In the genomic region with DNA sequence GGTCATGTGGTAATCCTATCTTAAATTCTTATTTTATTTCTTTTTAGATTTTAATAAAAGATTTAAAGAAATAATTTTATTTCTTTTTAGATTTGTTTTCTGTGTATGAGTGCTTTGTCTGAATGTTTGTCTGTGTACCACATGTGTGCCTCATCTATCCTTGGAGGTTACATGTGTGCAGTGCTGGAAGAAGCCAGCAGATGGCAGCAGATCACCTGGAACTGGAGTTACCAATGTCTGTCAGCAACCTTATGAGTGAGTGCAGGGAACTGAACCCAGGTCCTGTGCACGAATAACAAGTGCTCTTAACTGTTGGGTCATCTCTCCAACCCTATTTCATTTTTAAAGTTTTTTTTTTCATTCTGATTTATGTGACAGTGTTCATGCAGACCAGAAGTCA, we compare ENCODE assay signal across 10 mouse cellular contexts. TPM values are rescaled to one million over a fixed set of nuclear protein-coding genes. Genes with fewer than 3 reads are reported as not detected.
DNase-seq lines count a peak whose midpoint lies in the region; ATAC-seq and TF ChIP-seq lines count a peak whose summit lies in the region.
"Had no signal": no experiment of that assay in that cellular context is flagged by ENCODE, and none has a peak within 500 bp of the region (broad histone marks: within the 10 kb centered on the region; RNA-seq: fewer than 3 reads in every experiment).

No protein-coding gene starts in this region.

- intact Hi-C loops in heart, postnatal 36 days (cut with DNase I): loop anchor here (2.0 to 5.0 kb wide), 2 partner anchors 46 to 75 kb away; no protein-coding TSS in a partner anchor

- peaks cover 17% of the 10 kb centered on the region for H3K4me1 ChIP-seq in kidney, embryonic 15.5 days
- no peaks in the 10 kb centered on the region for H3K4me1 ChIP-seq in G1E (ENCODE audit: insufficient read depth, low read depth, low read length)
- H3K4me1 ChIP-seq in liver, embryonic 14.5 days (replicated peaks; ENCODE audit: control insufficient read depth in 2 of 2, insufficient read depth in 2 of 2, low read length in 1 of 2): no peaks in the 10 kb centered on the region
- H3K4me1 ChIP-seq in small intestine, adult 2 months (ENCODE audit: control insufficient read depth, insufficient read depth, insufficient read length, low read length): no peaks in the 10 kb centered on the region
- H3K4me1 ChIP-seq: neural tube, embryonic 12.5 days had no signal

- DNase-seq in kidney, adult 11 months: peak; percentile 39
- DNase-seq in G1E (ENCODE audit: low spot score): no peak
- DNase-seq in brain, embryonic 14.5 days (ENCODE audit: low read depth): peak; percentile 28
- peak; percentile 57 to 72 for DNase-seq in heart, postnatal 36 days
- peak; percentile 33 to 45 (median 38) for DNase-seq in liver, embryonic 14.5 days (ENCODE audit: low read depth in 3 of 3, low spot score in 3 of 3)
- no peak for DNase-seq in ovary, postnatal 36 days (ENCODE audit: low spot score)

- H3K27me3 ChIP-seq in kidney, embryonic 15.5 days: no peaks in the 10 kb centered on the region
- H3K27me3 ChIP-seq in G1E (ENCODE audit: insufficient read depth, low read length): peaks cover 47% of the 10 kb centered on the region
- H3K27me3 ChIP-seq in liver, embryonic 14.5 days (ENCODE audit: control insufficient read depth, insufficient read depth, low read length): no peaks in the 10 kb centered on the region
- H3K27me3 ChIP-seq in small intestine, adult 2 months (ENCODE audit: control insufficient read depth, insufficient read depth, low read length): no peaks in the 10 kb centered on the region
- H3K27me3 ChIP-seq: heart, embryonic 13.5 days; neural tube, embryonic 12.5 days had no signal

- TF ChIP-seq POLR2A in brain, embryonic 14.5 days (IDR thresholded peaks at IDR 0.05; ENCODE audit: borderline replicate concordance, extremely low read depth, insufficient read depth, insufficient read length, poor library complexity, severe bottlenecking): no peak
- no peak for TF ChIP-seq POLR2A in small intestine, adult 2 months (IDR thresholded peaks at IDR 0.05; ENCODE audit: low read depth, low read length)

- H3K4me2 ChIP-seq in kidney, embryonic 15.5 days: no peak overlapping the region
- H3K4me2 ChIP-seq in liver, embryonic 14.5 days (ENCODE audit: low read depth): no peak overlapping the region
- H3K4me2 ChIP-seq: heart, embryonic 13.5 days; neural tube, embryonic 12.5 days had no signal

- ATAC-seq in kidney, embryonic 15.5 days (replicated peaks; ENCODE audit: low FRiP score): no peak
- ATAC-seq in G1E (ENCODE audit: extremely low read depth, insufficient number of reproducible peaks, low FRiP score, poor library complexity, severe bottlenecking): 0 out of 2 replicates have a peak, but pooled peaks have one; percentile 28
- ATAC-seq in liver, embryonic 14.5 days (ENCODE audit: insufficient read depth): no peak

- WGBS in kidney, embryonic 15.5 days: 92% methylated on average over 1 of the region's 1 CpGs
- WGBS in liver, embryonic 14.5 days (ENCODE audit: insufficient replicate concordance): 63% methylated on average over 1 of the region's 1 CpGs
- 98% methylated on average over 1 of the region's 1 CpGs for WGBS in small intestine, adult 2 months

- TF ChIP-seq EP300 in liver, embryonic 14.5 days (IDR thresholded peaks at IDR 0.05; ENCODE audit: low read depth): no peak

- peak; percentile 79 for TF ChIP-seq CTCF in G1E (IDR thresholded peaks at IDR 0.05; ENCODE audit: low read depth, low read length)
- TF ChIP-seq CTCF in brain, embryonic 14.5 days (IDR thresholded peaks at IDR 0.05; ENCODE audit: borderline replicate concordance, extremely low read depth, insufficient read depth, insufficient read length): peak; percentile 58; the same call in 1 of the 2 replicates
- peak; percentile 91 for TF ChIP-seq CTCF in liver, embryonic 14.5 days (IDR thresholded peaks at IDR 0.05; ENCODE audit: low read depth)
- TF ChIP-seq CTCF in small intestine, adult 2 months (IDR thresholded peaks at IDR 0.05; ENCODE audit: extremely low read depth, insufficient read length, insufficient replicate concordance, low read depth, low read length): peak; percentile 59; the same call in 1 of the 2 replicates

- H3K27ac ChIP-seq in kidney, embryonic 15.5 days: no peak overlapping the region
- no peak overlapping the region for H3K27ac ChIP-seq in liver, embryonic 14.5 days
- H3K27ac ChIP-seq in small intestine, adult 2 months (ENCODE audit: insufficient read depth, low read depth, low read length): no peak overlapping the region
- H3K27ac ChIP-seq: heart, embryonic 13.5 days; neural tube, embryonic 12.5 days had no signal

- H3K9ac ChIP-seq in kidney, embryonic 15.5 days: no peak overlapping the region
- no peak overlapping the region for H3K9ac ChIP-seq in liver, embryonic 14.5 days (replicated peaks)
- H3K9ac ChIP-seq: heart, embryonic 13.5 days; neural tube, embryonic 12.5 days had no signal

- H3K36me3 ChIP-seq in kidney, embryonic 15.5 days: no peaks in the 10 kb centered on the region
- no peaks in the 10 kb centered on the region for H3K36me3 ChIP-seq in G1E (replicated peaks)
- H3K36me3 ChIP-seq in liver, embryonic 14.5 days (replicated peaks; ENCODE audit: control insufficient read depth, insufficient read depth, low read depth): no peaks in the 10 kb centered on the region
- no peaks in the 10 kb centered on the region for H3K36me3 ChIP-seq in small intestine, adult 2 months (ENCODE audit: control insufficient read depth, insufficient read depth, low read length)
- H3K36me3 ChIP-seq: heart, embryonic 13.5 days; neural tube, embryonic 12.5 days had no signal

- H3K4me3 ChIP-seq in kidney, embryonic 15.5 days (replicated peaks): no peak overlapping the region
- H3K4me3 ChIP-seq in G1E (ENCODE audit: low read depth, low read length): no peak overlapping the region
- H3K4me3 ChIP-seq in liver, embryonic 14.5 days (ENCODE audit: insufficient read depth in 1 of 2, low read depth in 2 of 2, low read length in 2 of 2): no peak overlapping the region
- no peak overlapping the region for H3K4me3 ChIP-seq in small intestine, adult 2 months (ENCODE audit: low read depth, low read length)
- H3K4me3 ChIP-seq: heart, embryonic 13.5 days; neural tube, embryonic 12.5 days had no signal

- H3K9me3 ChIP-seq in kidney, embryonic 15.5 days (replicated peaks): no peaks in the 10 kb centered on the region
- H3K9me3 ChIP-seq in G1E (replicated peaks): peaks cover 4% of the 10 kb centered on the region; the same call in 1 of the 2 replicates
- no peaks in the 10 kb centered on the region for H3K9me3 ChIP-seq in liver, embryonic 14.5 days (ENCODE audit: control insufficient read depth, low read length)
- H3K9me3 ChIP-seq: neural tube, embryonic 12.5 days had no signal

RNA-seq across cellular contexts. Expression of gene Tmem40, which starts 35.1 kb away (rescaled TPM):
- 1.8 and 2.2 TPM in 2 replicates for polyA plus RNA-seq in kidney, embryonic 15.5 days (2015; fragmentation: Nextera tagmentation; extraction: Ambion mirVana)
- total RNA-seq in G1E (2014; fragmentation: Nextera tagmentation) (1.8 TPM in 1 of 2 replicates, not detected in the other), G1E (2017) (14.6 and 16.5 TPM in 2 replicates)
- polyA plus RNA-seq in G1E (2012): 2.8 and 3.4 TPM in 2 replicates
- polyA plus RNA-seq in brain, embryonic 14.5 days (2012; rRNA removed): 1.1 and 1.6 TPM in 2 replicates
- under 1 TPM; 0.33 to 0.60 TPM for total RNA-seq in heart, postnatal 36 days (2021)
- 19.4 and 20.1 TPM in 2 replicates for polyA plus RNA-seq in liver, embryonic 14.5 days (2012; rRNA removed)
- 19.8 and 21.5 TPM in 2 replicates for polyA plus RNA-seq in liver, embryonic 14.5 days (2014; fragmentation: Nextera tagmentation; extraction: Ambion mirVana)
- 0.17 TPM in 1 of 2 replicates, not detected in the other for polyA plus RNA-seq in small intestine, adult 2 months (2012; rRNA removed)

RNA-seq across cellular contexts. Expression of gene Cand2, which starts 47.2 kb away (rescaled TPM):
- 35.2 and 37.4 TPM in 2 replicates for polyA plus RNA-seq in kidney, embryonic 15.5 days (2015; fragmentation: Nextera tagmentation; extraction: Ambion mirVana)
- total RNA-seq in G1E (2014; fragmentation: Nextera tagmentation): 6.5 and 7.1 TPM in 2 replicates
- total RNA-seq in G1E (2017): 1.6 and 1.8 TPM in 2 replicates
- 6.1 and 7.1 TPM in 2 replicates for polyA plus RNA-seq in G1E (2012)
- polyA plus RNA-seq in brain, embryonic 14.5 days (2012; rRNA removed): 30.5 and 37.1 TPM in 2 replicates
- total RNA-seq in heart, postnatal 36 days (2021): 10 to 100 TPM; 72.4 to 76.5 TPM
- polyA plus RNA-seq in liver, embryonic 14.5 days (2012; rRNA removed): 2.4 and 2.8 TPM in 2 replicates
- polyA plus RNA-seq in liver, embryonic 14.5 days (2014; fragmentation: Nextera tagmentation; extraction: Ambion mirVana): 1.7 and 2.5 TPM in 2 replicates
- 2.1 and 3.4 TPM in 2 replicates for polyA plus RNA-seq in small intestine, adult 2 months (2012; rRNA removed)

RNA-seq across cellular contexts. Expression of gene Raf1, which starts 50.7 kb away (rescaled TPM):
- polyA plus RNA-seq in kidney, embryonic 15.5 days (2015; fragmentation: Nextera tagmentation; extraction: Ambion mirVana): 87.0 and 94.9 TPM in 2 replicates
- 75.5 and 78.1 TPM in 2 replicates for total RNA-seq in G1E (2014; fragmentation: Nextera tagmentation)
- total RNA-seq in G1E (2017): 53.0 and 56.9 TPM in 2 replicates
- 14.6 and 20.9 TPM in 2 replicates for polyA plus RNA-seq in G1E (2012)
- 249 and 289 TPM in 2 replicates for polyA plus RNA-seq in brain, embryonic 14.5 days (2012; rRNA removed)
- total RNA-seq in heart, postnatal 36 days (2021): 100 to 1,000 TPM; 113 to 115 TPM
- 36.5 and 41.5 TPM in 2 replicates for polyA plus RNA-seq in liver, embryonic 14.5 days (2012; rRNA removed)
- 37.9 and 38.9 TPM in 2 replicates for polyA plus RNA-seq in liver, embryonic 14.5 days (2014; fragmentation: Nextera tagmentation; extraction: Ambion mirVana)
- 42.8 and 81.6 TPM in 2 replicates for polyA plus RNA-seq in small intestine, adult 2 months (2012; rRNA removed)

Comparison
In these comparisons a context has a peak if more than half of its experiments do, and no peak if none do; other contexts are left out.
1. DNase-seq: peak in kidney, adult 11 months (single experiment), brain, embryonic 14.5 days (single experiment), heart, postnatal 36 days (2 of 2) and liver, embryonic 14.5 days (3 of 3); none in G1E (single experiment) and ovary, postnatal 36 days (single experiment).
2. Peak in every context shown above with its lines, with median percentiles within 50 percentile points of each other: CTCF ChIP-seq.